Mouse (Mus musculus) liver, embryonic 14.5 days (tissue): ENCODE data around the gene Ttyh2. TPM values are rescaled to one million over a fixed set of nuclear protein-coding genes. Genes with fewer than 3 reads are reported as not detected.

Experiments used
- ATAC-seq: fragments of 200-750 bp; cut with Nextera tagmentation; 2 replicates; pipeline ENCODE4 v1.8.0; 2017; ENCODE audit warnings: moderate number of reproducible peaks, mild to moderate bottlenecking, moderate library complexity; ENCODE audit not compliant: insufficient read depth
- DNase-seq, 3 experiments: peaks; one replicate each; pipeline ENCODE4 v3.0.0-alpha.2; 2012 to 2013; ENCODE audit warnings: low read depth in 3 of 3, low spot score in 3 of 3
- H3K27ac ChIP-seq: fragments of 300-500 bp; sonication (generic); 2 replicates; pipeline ENCODE4 v1.5.1; 2014; ENCODE audit warnings: moderate library complexity, mild to moderate bottlenecking, control low read depth, inconsistent platforms
- H3K27me3 ChIP-seq: fragments of 300-500 bp; sonication (generic); 2 replicates; pipeline ENCODE4 v1.6.1; 2014; ENCODE audit warnings: mild to moderate bottlenecking, low read length, moderate library complexity; ENCODE audit not compliant: control insufficient read depth, insufficient read depth
- H3K36me3 ChIP-seq: fragments of 300-500 bp; sonication (generic); replicated peaks from 2 replicates; pipeline ENCODE4 v1.6.1; 2014; ENCODE audit warnings: low read depth; ENCODE audit not compliant: control insufficient read depth, insufficient read depth
- H3K4me1 ChIP-seq, 2 experiments: fragments of 200-500 bp in 1 of 2; fragments of 300-500 bp in 1 of 2; sonication (generic) in 1 of 2; replicated peaks; 2 replicates each; pipeline ENCODE4 v1.6.1; 2012 to 2014; ENCODE audit warnings: antibody characterized with exemption in 1 of 2, inconsistent platforms in 1 of 2, low read length in 1 of 2; ENCODE audit not compliant: control insufficient read depth in 2 of 2, insufficient read depth in 2 of 2
- H3K4me2 ChIP-seq: fragments of 300-500 bp; sonication (generic); 2 replicates; pipeline ENCODE4 v1.6.1; 2014; ENCODE audit warnings: low read depth, mild to moderate bottlenecking, control low read depth, moderate library complexity
- H3K4me3 ChIP-seq, 2 experiments: fragments of 200-500 bp in 1 of 2; fragments of 300-500 bp in 1 of 2; sonication (generic) in 1 of 2; 2 replicates each; pipeline ENCODE4 v1.5.1; 2012 to 2014; ENCODE audit warnings: low read depth in 2 of 2, low read length in 2 of 2, mild to moderate bottlenecking in 2 of 2, control low read depth in 1 of 2, inconsistent platforms in 1 of 2, moderate library complexity in 1 of 2; ENCODE audit not compliant: insufficient read depth in 1 of 2
- H3K9ac ChIP-seq: fragments of 300-500 bp; sonication (generic); replicated peaks from 2 replicates; pipeline ENCODE4 v1.6.1; 2014; ENCODE audit warnings: mild to moderate bottlenecking, control low read depth, moderate library complexity
- H3K9me3 ChIP-seq: fragments of 300-500 bp; sonication (generic); 2 replicates; pipeline ENCODE4 v1.6.1; 2016; ENCODE audit warnings: low read length, mixed read lengths; ENCODE audit not compliant: control insufficient read depth
- CTCF ChIP-seq: IDR thresholded peaks from 2 replicates; pipeline ENCODE4 v1.5.1; 2016; ENCODE audit warnings: antibody characterized with exemption, low read depth, control low read depth
- EP300 ChIP-seq: IDR thresholded peaks from 2 replicates; pipeline ENCODE4 v1.6.1; 2016; ENCODE audit warnings: antibody characterized with exemption, low read depth
- WGBS: fragments of 180-500 bp; shearing (Covaris S2); extraction: QIAGEN DNeasy Blood & Tissue Kit; methylation state at CpG from one replicate; pipeline ENCODE4 v1.1.7; 2014; ENCODE audit not compliant: insufficient replicate concordance; 5-methylcytosine and 5-hydroxymethylcytosine counted together
- polyA plus RNA-seq, 2 experiments: library from polyadenylated mRNA; depleted of rRNA in 1 of 2; stranded (reverse) in 1 of 2; unstranded in 1 of 2; fragments of >200 nt; fragmentation: Nextera tagmentation in 1 of 2; extraction: Ambion mirVana in 1 of 2; gene quantifications; 2 replicates each; pipeline versions ENCODE4 v1.2.1 to v1.2.3; 2012 to 2014

The Ttyh2 gene
- polyA plus RNA-seq, 2 experiments: 2.7 to 6.5 TPM

- TF ChIP-seq CTCF: no peak
- TF ChIP-seq EP300: no peak
- Histone ChIP-seq H3K9ac (no peak overlapping the region), H3K4me3 (no peak overlapping the region), H3K27me3 (no peaks in the 10 kb centered on the region; the same call in 1 of the 2 replicates), H3K4me2 (no peak overlapping the region), H3K4me1 (no peaks in the 10 kb centered on the region), H3K27ac (no peak overlapping the region), H3K36me3 (no peaks in the 10 kb centered on the region), H3K9me3 (no peaks in the 10 kb centered on the region)
- ATAC-seq (no peak), DNase-seq (no peak)
- WGBS: 47% methylated on average over 27 of the region's 27 CpGs
Observed at GRCm38 (mm10) chr11:114656994-114657644, 18.1 kb upstream of the Ttyh2 start.

- WGBS: 18% methylated on average over 7 of the region's 7 CpGs
- no peak overlapping the region for H3K4me2 ChIP-seq
- ATAC-seq: no peak
- H3K9ac ChIP-seq: no peak overlapping the region
- no peaks in the 10 kb centered on the region for H3K9me3 ChIP-seq
- no peaks in the 10 kb centered on the region for H3K36me3 ChIP-seq
- DNase-seq: no peak
- H3K27ac ChIP-seq: no peak overlapping the region
- no peak overlapping the region for H3K4me3 ChIP-seq
- no peaks in the 10 kb centered on the region; the same call in 1 of the 2 replicates for H3K27me3 ChIP-seq
- no peaks in the 10 kb centered on the region for H3K4me1 ChIP-seq
- TF ChIP-seq EP300 (no peak), CTCF (peak; percentile 84)
Observed at GRCm38 (mm10) chr11:114657737-114658136, 17.5 kb upstream of the Ttyh2 start.

GRCm38 (mm10) chr11:114662161-114662560, 13.1 kb upstream of the Ttyh2 start:
- no peak overlapping the region for H3K4me2 ChIP-seq
- no peak overlapping the region for H3K27ac ChIP-seq
- ATAC-seq (no peak), DNase-seq (no peak)
- H3K9me3 ChIP-seq: no peaks in the 10 kb centered on the region
- H3K36me3 ChIP-seq: no peaks in the 10 kb centered on the region
- WGBS: 71% methylated on average over 14 of the region's 14 CpGs
- H3K9ac ChIP-seq: no peak overlapping the region
- H3K4me1 ChIP-seq: no peaks in the 10 kb centered on the region
- H3K27me3 ChIP-seq: no peaks in the 10 kb centered on the region
- TF ChIP-seq EP300 (no peak), CTCF (no peak)
- H3K4me3 ChIP-seq: no peak overlapping the region

- no peaks in the 10 kb centered on the region for H3K27me3 ChIP-seq
- H3K4me1 ChIP-seq: peaks cover 0 to 3% of the 10 kb centered on the region in 2 experiments; a peak in 1 of 4 replicates
- no peak overlapping the region for H3K27ac ChIP-seq
- TF ChIP-seq CTCF: peak; percentile 90
- no peak for TF ChIP-seq EP300
- no peaks in the 10 kb centered on the region for H3K9me3 ChIP-seq
- no peaks in the 10 kb centered on the region for H3K36me3 ChIP-seq
- H3K4me3 ChIP-seq: no peak overlapping the region
- no peak overlapping the region for H3K4me2 ChIP-seq
- ATAC-seq (no peak), DNase-seq (no peak)
- H3K9ac ChIP-seq: no peak overlapping the region
- whole genome bisulfite sequencing: 24% methylated on average over 6 of the region's 6 CpGs
Observed at GRCm38 (mm10) chr11:114662746-114663362, 12.4 kb upstream of the Ttyh2 start.

- Histone ChIP-seq H3K4me3 (no peak overlapping the region), H3K27ac (no peak overlapping the region), H3K27me3 (no peaks in the 10 kb centered on the region), H3K36me3 (no peaks in the 10 kb centered on the region), H3K9ac (no peak overlapping the region), H3K9me3 (no peaks in the 10 kb centered on the region), H3K4me1 (peaks cover 0 to 3% of the 10 kb centered on the region in 2 experiments; a peak in 1 of 4 replicates), H3K4me2 (no peak overlapping the region)
- WGBS: 60% methylated on average over 7 of the region's 7 CpGs
- ATAC-seq: no peak
- DNase-seq: no peak
- TF ChIP-seq CTCF: no peak
- TF ChIP-seq EP300: no peak
Observed at GRCm38 (mm10) chr11:114664164-114664563, 11.1 kb upstream of the Ttyh2 start.
